Mouse (Mus musculus) ES-E14 (cell line): Measurements from ENCODE around the gene Mum1.

ENCODE experiments used
- CHD2 ChIP-seq: IDR thresholded peaks from 2 replicates; pipeline ENCODE4 v1.6.1; 2014; ENCODE audit warnings: mild to moderate bottlenecking, low read depth, low read length, inconsistent platforms
- ZC3H11A ChIP-seq: IDR thresholded peaks from 2 replicates; pipeline ENCODE4 v1.6.1; 2012; ENCODE audit warnings: low read depth, mild to moderate bottlenecking, inconsistent platforms, low read length, borderline replicate concordance

- no peak for TF ChIP-seq ZC3H11A
- TF ChIP-seq CHD2, result no peak
Observed at GRCm38 (mm10) chr10:80285222-80286070, 59.2 kb downstream of the Mum1 start.
